Mouse (Mus musculus): ENCODE results near the gene Cavin1. TPM values are rescaled to one million over a fixed set of nuclear protein-coding genes. Genes with fewer than 3 reads are reported as not detected.

The Cavin1 gene
- 320 and 538 TPM in 2 replicates for polyA plus RNA-seq (2012; rRNA removed; ENCODE audit: low replicate concordance)

GRCm38 (mm10) chr11:100970557-100970937, at the start of gene Cavin1:
TSS of gene Cavin1 (minus strand) at chr11:100970887.

GRCm38 (mm10) chr11:101009046-101009887, 38.6 kb upstream of the Cavin1 start, which contains the start of gene Atp6v0a1:
TSS of gene Atp6v0a1 (plus strand) at chr11:101009452.

GRCm38 (mm10) chr11:100939512-100940151, 31.1 kb downstream of the Cavin1 start, which contains the start of gene Stat3:
TSS of gene Stat3 (minus strand) at chr11:100939540.

Other genes with a start within 250 kb of the Cavin1 start
- 253 and 307 TPM in 2 replicates for gene Rab5c, start 232.7 kb downstream of the Cavin1 start, polyA plus RNA-seq (2012; rRNA removed; ENCODE audit: low replicate concordance)
- gene Kcnh4, start 210.9 kb downstream of the Cavin1 start, polyA plus RNA-seq (2012; rRNA removed; ENCODE audit: low replicate concordance) = 0.39 and 1.0 TPM in 2 replicates
- gene Hcrt, start 208.0 kb downstream of the Cavin1 start, polyA plus RNA-seq (2012; rRNA removed; ENCODE audit: low replicate concordance) = not detected in 2 replicates
- 18.3 and 26.9 TPM in 2 replicates for gene Ghdc, start 199.9 kb downstream of the Cavin1 start, polyA plus RNA-seq (2012; rRNA removed; ENCODE audit: low replicate concordance)
- gene Stat5b, start 120.2 kb downstream of the Cavin1 start, polyA plus RNA-seq (2012; rRNA removed; ENCODE audit: low replicate concordance) = 35.6 and 42.3 TPM in 2 replicates
- 46.0 and 63.9 TPM in 2 replicates for gene Stat5a, start 111.5 kb downstream of the Cavin1 start, polyA plus RNA-seq (2012; rRNA removed; ENCODE audit: low replicate concordance)
- 102 and 167 TPM in 2 replicates for gene Stat3, start 31.3 kb downstream of the Cavin1 start, polyA plus RNA-seq (2012; rRNA removed; ENCODE audit: low replicate concordance)
- gene Atp6v0a1, start 38.6 kb upstream of the Cavin1 start, polyA plus RNA-seq (2012; rRNA removed; ENCODE audit: low replicate concordance) = 83.8 and 142 TPM in 2 replicates
- 48.5 and 52.4 TPM in 2 replicates for gene Naglu, start 99.1 kb upstream of the Cavin1 start, polyA plus RNA-seq (2012; rRNA removed; ENCODE audit: low replicate concordance)
- 0.33 and 0.55 TPM in 2 replicates for gene Hsd17b1, start 107.5 kb upstream of the Cavin1 start, polyA plus RNA-seq (2012; rRNA removed; ENCODE audit: low replicate concordance)
- 96.2 and 105 TPM in 2 replicates for gene Coasy, start 111.7 kb upstream of the Cavin1 start, polyA plus RNA-seq (2012; rRNA removed; ENCODE audit: low replicate concordance)
- gene Mlx, start 116.4 kb upstream of the Cavin1 start, polyA plus RNA-seq (2012; rRNA removed; ENCODE audit: low replicate concordance) = 59.2 and 60.4 TPM in 2 replicates
- 0.95 and 3.9 TPM in 2 replicates for gene Psmc3ip, start 124.5 kb upstream of the Cavin1 start, polyA plus RNA-seq (2012; rRNA removed; ENCODE audit: low replicate concordance)
- 76.7 and 88.6 TPM in 2 replicates for gene Retreg3, start 149.0 kb upstream of the Cavin1 start, polyA plus RNA-seq (2012; rRNA removed; ENCODE audit: low replicate concordance)
- 13.8 and 32.5 TPM in 2 replicates for gene Tubg1, start 149.1 kb upstream of the Cavin1 start, polyA plus RNA-seq (2012; rRNA removed; ENCODE audit: low replicate concordance)
- 1.4 and 5.3 TPM in 2 replicates for gene Tubg2, start 185.0 kb upstream of the Cavin1 start, polyA plus RNA-seq (2012; rRNA removed; ENCODE audit: low replicate concordance)
- 8.3 and 16.6 TPM in 2 replicates for gene Cntnap1, start 199.6 kb upstream of the Cavin1 start, polyA plus RNA-seq (2012; rRNA removed; ENCODE audit: low replicate concordance)
- gene Plekhh3, start 200.5 kb upstream of the Cavin1 start, polyA plus RNA-seq (2012; rRNA removed; ENCODE audit: low replicate concordance) = 30.1 and 55.2 TPM in 2 replicates
- 0.60 and 0.93 TPM in 2 replicates for gene Ccr10, start 204.6 kb upstream of the Cavin1 start, polyA plus RNA-seq (2012; rRNA removed; ENCODE audit: low replicate concordance)